Mouse (Mus musculus) neutrophil, adult 5-6 weeks (primary cell): ENCODE measurements around the gene Golph3l. TPM values are rescaled to one million over a fixed set of nuclear protein-coding genes. Genes with fewer than 3 reads are reported as not detected.
A peak's percentile ranks its signal among the peaks of the same experiment; 100 is the strongest.
"Not testable (repeated sequence)": the region's sequence is repeated elsewhere in the genome, so short reads cannot be mapped to it uniquely, and the experiment has no call there.

ENCODE experiments used
- ATAC-seq: fragments of 151-379, 151-347 bp; 2 replicates; pipeline ENCODE4 v1.8.0; 2017; ENCODE audit warnings: mild to moderate bottlenecking, moderate TSS enrichment; ENCODE audit not compliant: insufficient number of reproducible peaks, poor library complexity, low FRiP score, severe bottlenecking; ENCODE audit errors: extremely low read depth
- total RNA-seq: library from RNA; stranded (forward); fragments of 200-1000 nt; gene quantifications from 2 replicates; pipeline ENCODE4 v1.2.3, GENCODE M21; 2017

The Golph3l gene
- total RNA-seq = 34.0 and 43.7 TPM in 2 replicates

- peak; percentile 100 for ATAC-seq
Observed at GRCm38 (mm10) chr3:95588604-95589086, at the start of gene Golph3l. Gene Golph3l, plus strand, starts transcription at chr3:95588934.

DNA sequence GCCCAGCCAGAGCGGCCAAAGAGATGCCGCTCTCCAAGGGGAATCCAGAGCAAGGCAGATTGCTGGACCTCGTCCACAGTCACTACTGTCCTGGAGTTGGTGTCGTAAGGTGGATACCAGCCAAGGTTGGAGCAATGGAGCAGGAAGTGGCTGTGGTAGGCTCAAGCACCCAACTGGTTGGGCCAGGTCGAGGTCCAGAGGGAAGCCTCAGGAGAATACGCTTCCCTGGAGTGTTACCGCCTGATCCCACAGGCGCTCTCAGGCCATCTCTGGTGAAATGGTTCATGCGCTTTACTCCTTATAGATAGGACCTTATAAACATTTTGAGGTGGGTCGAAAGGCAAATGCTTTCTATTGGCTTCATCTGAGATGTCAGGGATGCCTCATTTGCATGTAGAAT, 49.8 kb upstream of the Golph3l start:
- ATAC-seq = no peak

DNA sequence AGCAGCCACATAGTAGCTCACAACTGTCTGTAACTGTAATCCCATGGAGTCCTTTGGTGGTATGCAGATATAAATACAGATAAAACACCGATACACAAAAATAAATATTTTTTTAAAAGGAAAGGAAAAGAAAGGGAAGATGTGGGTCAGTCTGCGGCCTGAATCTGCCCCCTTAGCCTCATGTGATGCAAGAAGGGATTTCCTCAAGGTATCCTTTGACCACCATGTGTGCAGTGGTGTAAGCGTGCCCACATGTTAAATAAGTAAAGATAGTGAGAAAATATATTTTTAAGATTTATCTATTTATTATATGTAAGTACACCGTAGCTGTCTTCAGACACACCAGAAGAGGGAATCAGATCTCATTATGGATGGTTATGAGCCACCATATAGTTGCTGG, 48.9 kb upstream of the Golph3l start:
- ATAC-seq = no peak

DNA sequence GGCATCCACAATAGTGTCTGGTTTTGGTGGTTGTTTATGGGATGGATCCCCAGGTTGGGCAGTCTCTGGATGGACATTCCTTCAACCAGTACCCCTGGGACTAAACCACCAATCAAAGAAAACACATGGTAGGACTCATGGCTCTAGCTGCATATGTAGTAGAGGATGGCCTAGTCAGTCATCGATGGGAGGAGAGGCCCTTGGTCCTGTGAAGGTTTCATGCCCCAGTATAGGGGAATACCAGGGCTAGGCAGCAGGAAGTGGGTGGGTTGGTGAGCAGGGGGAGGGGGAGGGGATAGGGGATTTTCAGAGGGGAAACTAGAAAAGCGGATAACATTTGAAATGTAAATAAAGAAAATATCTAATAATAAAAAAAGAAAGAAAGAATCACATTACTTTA, 47.5 kb upstream of the Golph3l start:
- ATAC-seq = not testable (repeated sequence)

DNA sequence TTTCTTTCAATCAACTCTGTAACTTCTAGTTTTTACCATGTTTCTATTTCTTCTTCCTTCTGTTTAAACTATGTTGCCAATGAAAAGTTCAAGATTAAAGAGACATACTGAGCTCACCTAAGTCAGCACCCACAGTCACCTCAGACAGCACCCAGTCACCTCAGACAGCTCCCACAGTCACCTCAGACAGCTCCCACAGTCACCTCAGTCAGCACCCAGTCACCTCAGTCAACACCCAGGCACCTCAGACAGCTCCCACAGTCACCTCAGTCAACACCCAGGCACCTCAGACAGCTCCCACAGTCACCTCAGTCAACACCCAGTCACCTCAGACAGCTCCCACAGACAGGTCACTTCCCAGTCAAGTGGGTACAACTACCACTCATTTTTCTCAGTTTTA, 46.6 kb upstream of the Golph3l start:
- ATAC-seq = no peak

DNA sequence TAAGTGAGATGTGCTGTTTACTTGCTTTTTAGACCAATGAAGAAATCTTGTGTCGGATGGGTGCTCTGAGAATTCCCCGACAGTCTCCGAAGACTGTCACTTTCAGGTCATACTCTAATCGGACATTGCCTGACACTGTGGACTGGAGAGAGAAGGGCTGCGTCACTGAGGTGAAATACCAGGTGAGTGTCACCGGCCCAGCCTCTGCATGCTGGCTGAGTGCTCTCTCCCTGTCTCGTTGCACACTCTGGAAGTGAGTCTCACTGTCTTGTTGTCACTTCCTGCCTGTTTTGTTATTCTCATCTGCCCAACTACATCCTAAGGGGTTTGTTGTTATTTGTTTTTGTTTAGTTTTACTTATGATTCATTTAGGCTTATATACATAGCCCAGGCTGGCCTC, 45.8 kb upstream of the Golph3l start:
- ATAC-seq = no peak

- ATAC-seq = no peak
Observed at GRCm38 (mm10) chr3:95550176-95550575, 38.6 kb upstream of the Golph3l start.

- ATAC-seq = no peak
Observed at GRCm38 (mm10) chr3:95553986-95554385, 34.7 kb upstream of the Golph3l start.

DNA sequence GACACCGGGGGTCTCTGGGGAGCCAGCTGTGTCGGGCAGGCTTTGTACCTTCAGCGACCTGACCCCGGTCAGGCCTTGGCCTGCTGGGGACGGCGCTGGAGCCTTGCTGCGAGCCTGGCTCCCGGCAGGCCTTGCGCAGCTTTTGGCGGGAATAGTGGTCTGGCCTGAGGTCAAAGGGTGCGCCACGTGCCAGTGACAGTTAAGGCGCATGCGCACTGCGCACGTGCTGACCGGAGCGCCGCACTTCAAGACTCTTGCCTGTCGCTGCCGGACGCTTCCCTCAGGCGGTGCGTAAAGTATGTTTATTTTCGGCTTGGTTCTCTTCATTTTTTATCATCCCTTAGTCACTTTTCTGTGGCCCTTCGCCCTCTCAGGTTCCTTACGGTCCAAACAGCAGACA, 29.3 kb upstream of the Golph3l start, which contains the start of gene Hormad1:
Gene Hormad1, plus strand, starts transcription at position 241 of the 400 bp plus-strand sequence.
- ATAC-seq = no peak

- ATAC-seq = no peak
Observed at GRCm38 (mm10) chr3:95560738-95561137, 28.0 kb upstream of the Golph3l start.

GRCm38 (mm10) chr3:95561826-95562225, 26.9 kb upstream of the Golph3l start:
- ATAC-seq = no peak

GRCm38 (mm10) chr3:95569585-95569984, 19.1 kb upstream of the Golph3l start:
- ATAC-seq = no peak

DNA sequence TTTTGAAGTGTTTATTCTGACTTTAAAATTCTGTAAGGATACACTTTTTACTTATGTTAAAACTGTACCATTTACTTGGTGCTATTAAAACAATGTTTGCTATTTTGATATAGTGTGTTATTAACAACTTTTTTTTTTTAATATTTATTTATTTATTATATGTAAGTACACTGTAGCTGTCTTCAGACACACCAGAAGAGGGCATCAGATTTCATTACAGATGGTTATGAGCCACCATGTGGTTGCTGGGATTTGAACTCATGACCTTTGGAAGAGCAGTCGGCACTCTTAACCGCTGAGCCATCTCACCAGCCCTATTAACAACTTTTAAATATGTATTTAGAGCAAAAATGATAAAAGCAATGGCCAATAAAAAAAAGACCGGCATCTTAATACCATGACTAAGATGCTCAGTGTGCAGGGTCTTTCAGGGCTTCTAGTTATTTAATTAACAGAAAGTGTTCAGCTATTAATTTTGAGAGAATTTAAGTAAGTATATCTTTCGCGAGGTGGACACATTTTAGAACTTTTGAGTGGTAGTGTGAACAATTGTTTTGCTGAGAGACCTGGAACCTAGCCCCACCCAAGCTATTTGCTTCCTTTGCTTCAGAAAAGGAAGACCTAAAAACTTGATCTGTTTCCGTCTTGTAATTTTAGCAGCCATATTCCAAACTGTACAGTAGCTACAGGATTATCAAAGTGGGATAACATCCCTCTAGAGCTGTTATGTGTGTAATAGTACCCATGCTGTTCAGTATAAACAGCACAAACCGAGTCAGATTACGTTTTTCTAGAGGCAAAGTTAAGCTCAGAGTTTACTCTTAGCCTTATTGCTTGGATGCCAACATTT, 755 bp upstream of the Golph3l start:
- ATAC-seq = no peak

DNA sequence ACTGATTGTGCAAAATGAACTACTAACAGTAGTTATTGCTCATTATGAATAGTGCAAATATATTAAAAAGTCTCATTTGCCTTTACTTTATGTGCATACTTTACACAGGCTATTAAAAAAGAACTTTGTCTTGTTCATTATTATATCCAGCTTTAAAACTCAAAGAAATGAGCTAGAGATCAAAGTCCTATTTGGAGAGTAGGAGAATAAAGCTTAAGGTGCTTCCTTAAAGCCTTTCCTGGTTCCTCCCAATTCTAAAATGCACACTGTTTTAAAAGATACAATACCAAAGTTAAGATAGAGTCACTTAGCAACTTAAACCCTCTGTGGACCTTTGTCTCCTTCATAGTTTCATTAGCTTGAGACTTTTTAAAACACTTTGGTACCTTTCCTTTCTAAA, 10.0 kb downstream of the Golph3l start:
- ATAC-seq = no peak

GRCm38 (mm10) chr3:95601287-95601686, 12.6 kb downstream of the Golph3l start:
- ATAC-seq = no peak

DNA sequence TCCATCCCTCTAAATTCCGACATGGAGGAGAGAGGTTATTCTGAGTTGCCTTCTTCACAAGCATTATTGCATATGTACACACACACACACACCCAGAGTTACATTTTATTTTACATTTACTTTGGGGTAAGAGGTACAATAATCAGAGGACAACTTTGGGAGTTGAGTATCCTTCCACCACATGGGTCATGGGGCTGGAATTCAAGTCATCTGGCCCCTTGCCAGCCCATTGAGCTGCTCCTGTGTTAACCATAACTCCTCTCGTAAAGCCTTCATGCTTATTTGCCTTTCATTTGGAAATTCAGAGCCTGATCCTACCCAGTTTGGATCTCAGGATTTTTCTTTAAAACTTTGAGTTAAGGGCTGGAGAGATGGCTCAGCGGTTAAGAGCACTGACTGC, 17.4 kb downstream of the Golph3l start:
- ATAC-seq = no peak

DNA sequence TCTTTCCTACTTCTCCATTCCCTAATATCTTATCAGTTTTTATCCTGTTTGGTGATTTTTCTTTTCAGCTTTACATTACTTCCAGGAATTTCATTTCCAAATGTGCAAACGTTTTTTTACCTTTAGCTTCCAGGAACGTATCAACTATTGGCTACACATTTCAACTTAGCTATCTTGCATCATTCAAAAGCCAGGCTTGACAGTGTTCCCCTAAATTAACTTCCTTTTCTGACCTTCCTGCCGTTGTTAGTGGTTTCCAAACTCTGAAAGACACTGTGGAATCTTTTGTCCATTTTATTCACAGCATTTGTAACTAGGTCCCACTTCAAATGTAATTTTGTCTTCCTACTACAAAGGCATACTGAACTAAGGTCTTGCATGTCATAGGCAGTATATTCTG, 20.5 kb downstream of the Golph3l start:
- no peak for ATAC-seq

DNA sequence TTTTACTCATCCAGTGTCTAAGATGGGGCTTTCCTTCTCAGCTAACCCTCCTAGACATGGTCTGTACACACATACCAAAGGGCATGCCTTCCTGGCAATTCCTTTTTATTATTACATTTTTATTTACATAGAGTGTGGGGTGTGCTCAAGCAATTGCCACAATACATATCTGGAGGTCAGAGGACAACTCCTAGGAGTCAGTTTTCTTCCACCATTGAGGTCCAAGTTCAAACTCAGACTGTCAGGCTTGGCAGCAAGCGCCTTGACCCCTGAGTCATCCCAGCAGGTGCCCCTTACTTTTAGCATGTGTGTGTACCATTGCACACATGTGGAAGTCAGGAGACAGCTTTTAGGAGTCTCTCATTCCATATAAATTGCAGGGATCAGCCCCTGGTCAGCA, 25.3 kb downstream of the Golph3l start:
- no peak for ATAC-seq

DNA sequence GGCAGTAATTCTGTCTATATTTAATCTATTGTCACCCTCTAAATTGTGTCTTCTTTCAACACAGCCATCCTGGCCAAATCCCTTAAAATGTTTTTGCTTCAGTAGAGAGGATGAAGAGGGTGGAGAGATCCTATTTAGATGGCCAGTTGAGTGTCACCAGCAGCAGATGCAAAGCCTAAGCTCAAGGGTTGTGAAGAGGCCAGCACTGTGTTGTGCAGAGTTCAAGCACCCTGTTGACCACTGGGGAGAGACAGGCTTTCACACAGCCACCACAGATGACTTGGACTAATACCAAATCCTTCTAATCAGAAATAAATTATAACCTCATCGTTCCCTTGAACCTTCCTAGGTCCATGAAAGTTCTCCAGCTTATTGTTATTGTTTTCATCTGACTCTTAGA, 29.8 kb downstream of the Golph3l start:
- no peak for ATAC-seq

GRCm38 (mm10) chr3:95621241-95621640, 32.5 kb downstream of the Golph3l start:
- ATAC-seq = no peak

GRCm38 (mm10) chr3:95622421-95622820, 33.7 kb downstream of the Golph3l start:
- not testable (repeated sequence) for ATAC-seq
